Mouse (Mus musculus) spleen, adult 18-20 months (tissue): Measurements from ENCODE around the gene Tmco1.

Experiments used
- DNase-seq, 2 experiments: peaks; one replicate each; pipeline ENCODE4 v3.0.0; 2022; ENCODE audit warnings: mixed read lengths in 2 of 2

Gene Tmco1

GRCm38 (mm10) chr1:167374942-167375341, 66.8 kb downstream of the Tmco1 start:
- DNase-seq: no peak

GRCm38 (mm10) chr1:167378019-167378418, 69.8 kb downstream of the Tmco1 start:
- no peak for DNase-seq

GRCm38 (mm10) chr1:167379751-167380150, 71.6 kb downstream of the Tmco1 start:
- no peak for DNase-seq

- DNase-seq: no peak
These were observed 72.0 kb downstream of the Tmco1 start for GRCm38 (mm10) chr1:167380223-167380622.

- no peak for DNase-seq
These were observed 73.2 kb downstream of the Tmco1 start for GRCm38 (mm10) chr1:167381050-167382015.

- DNase-seq: no peak
These were observed 74.1 kb downstream of the Tmco1 start for GRCm38 (mm10) chr1:167382316-167382715.

- DNase-seq: no peak
These were observed 74.6 kb downstream of the Tmco1 start for GRCm38 (mm10) chr1:167382763-167383162.

GRCm38 (mm10) chr1:167383178-167383577, 75.0 kb downstream of the Tmco1 start:
- DNase-seq: no peak
